Comparison of ENCODE assay signal across 8 mouse cellular contexts in genomic region chr3:87795336-87796277, GRCm38 (mm10). TPM values are rescaled to one million over a fixed set of nuclear protein-coding genes. Genes with fewer than 3 reads are reported as not detected.
DNase-seq lines count a peak whose midpoint lies in the region; ATAC-seq lines count a peak whose summit lies in the region.

No protein-coding gene starts in this region.

- intact Hi-C loops in gastrocnemius, postnatal 14 days (cut with DNase I; ENCODE audit: low total_unique reads) = no loop called here

- peak overlapping the region; percentile 55 for H3K4me2 ChIP-seq in intestine, embryonic 16.5 days (ENCODE audit: low read depth, low read length)
- peak overlapping the region; percentile 58 for H3K4me2 ChIP-seq in limb, embryonic 15.5 days
- H3K4me2 ChIP-seq in midbrain, embryonic 15.5 days = peak overlapping the region; percentile 52
- H3K4me2 ChIP-seq in stomach, embryonic 14.5 days (replicated peaks; ENCODE audit: low read depth, low read length) = peak overlapping the region; percentile 34

- H3K9ac ChIP-seq in intestine, embryonic 16.5 days (ENCODE audit: low read depth, low read length) = 0 out of 2 replicates have a peak overlapping the region, but pooled peaks have one; percentile 25
- H3K9ac ChIP-seq in limb, embryonic 15.5 days = 0 out of 2 replicates have a peak overlapping the region, but pooled peaks have one; percentile 10
- no peak overlapping the region for H3K9ac ChIP-seq in midbrain, embryonic 15.5 days
- H3K9ac ChIP-seq in stomach, embryonic 14.5 days (replicated peaks; ENCODE audit: low read depth, low read length) = no peak overlapping the region

- H3K4me3 ChIP-seq in intestine, embryonic 16.5 days (ENCODE audit: low read length) = peak overlapping the region; percentile 35
- H3K4me3 ChIP-seq in limb, embryonic 15.5 days = peak overlapping the region; percentile 37
- H3K4me3 ChIP-seq in midbrain, embryonic 15.5 days = peak overlapping the region; percentile 32
- H3K4me3 ChIP-seq in stomach, embryonic 14.5 days (ENCODE audit: low read depth, low read length) = peak overlapping the region; percentile 20

- peaks cover 78% of the 10 kb centered on the region for H3K27me3 ChIP-seq in intestine, embryonic 16.5 days (replicated peaks; ENCODE audit: control insufficient read depth, insufficient read depth, low read length)
- peaks cover 100% of the 10 kb centered on the region for H3K27me3 ChIP-seq in limb, embryonic 15.5 days
- peaks cover 83% of the 10 kb centered on the region for H3K27me3 ChIP-seq in midbrain, embryonic 15.5 days (replicated peaks)
- H3K27me3 ChIP-seq in stomach, embryonic 14.5 days (ENCODE audit: control insufficient read depth, insufficient read depth, low read length) = peaks cover 50% of the 10 kb centered on the region

- DNase-seq in 416B (ENCODE audit: low read depth) = peak; percentile 50
- DNase-seq in T-cell, adult 2 months (ENCODE audit: low spot score) = peak; percentile 46
- peak; percentile 65 for DNase-seq in gastrocnemius, postnatal 14 days

- no peak overlapping the region for H3K27ac ChIP-seq in intestine, embryonic 16.5 days (ENCODE audit: low read length)
- H3K27ac ChIP-seq in limb, embryonic 15.5 days = no peak overlapping the region
- H3K27ac ChIP-seq in midbrain, embryonic 15.5 days = no peak overlapping the region
- no peak overlapping the region for H3K27ac ChIP-seq in stomach, embryonic 14.5 days (ENCODE audit: low read length)

- WGBS in intestine, embryonic 16.5 days = 14% methylated on average over 33 of the region's 33 CpGs
- 17% methylated on average over 33 of the region's 33 CpGs for WGBS in limb, embryonic 15.5 days
- 13% methylated on average over 33 of the region's 33 CpGs for WGBS in midbrain, embryonic 15.5 days
- 16% methylated on average over 33 of the region's 33 CpGs for WGBS in stomach, embryonic 14.5 days

- ATAC-seq in common myeloid progenitor, adult 5-6 weeks (replicated peaks; ENCODE audit: low read depth, poor library complexity, severe bottlenecking) = peak; percentile 54
- ATAC-seq in intestine, embryonic 16.5 days = peak; percentile 49
- no peak for ATAC-seq in limb, embryonic 15.5 days (ENCODE audit: insufficient number of reproducible peaks, low FRiP score, low TSS enrichment, low read depth)
- no peak for ATAC-seq in midbrain, embryonic 15.5 days (replicated peaks)
- no peak for ATAC-seq in stomach, embryonic 14.5 days (ENCODE audit: insufficient number of reproducible peaks, insufficient read depth, low FRiP score, low read depth)

- H3K9me3 ChIP-seq in intestine, embryonic 16.5 days (ENCODE audit: control insufficient read depth, low read length) = no peaks in the 10 kb centered on the region
- no peaks in the 10 kb centered on the region for H3K9me3 ChIP-seq in limb, embryonic 15.5 days
- H3K9me3 ChIP-seq in midbrain, embryonic 15.5 days = no peaks in the 10 kb centered on the region
- no peaks in the 10 kb centered on the region for H3K9me3 ChIP-seq in stomach, embryonic 14.5 days (ENCODE audit: control insufficient read depth, low read depth, low read length)

- peaks cover 20% of the 10 kb centered on the region for H3K4me1 ChIP-seq in intestine, embryonic 16.5 days (ENCODE audit: control insufficient read depth, insufficient read depth, low read length)
- peaks cover 33% of the 10 kb centered on the region for H3K4me1 ChIP-seq in limb, embryonic 15.5 days
- peaks cover 29% of the 10 kb centered on the region for H3K4me1 ChIP-seq in midbrain, embryonic 15.5 days
- H3K4me1 ChIP-seq in stomach, embryonic 14.5 days (ENCODE audit: control insufficient read depth, insufficient read depth, low read length) = peaks cover 3% of the 10 kb centered on the region; the same call in 1 of the 2 replicates

- no peaks in the 10 kb centered on the region for H3K36me3 ChIP-seq in intestine, embryonic 16.5 days (ENCODE audit: control insufficient read depth, insufficient read depth, low read length)
- no peaks in the 10 kb centered on the region for H3K36me3 ChIP-seq in limb, embryonic 15.5 days
- H3K36me3 ChIP-seq in midbrain, embryonic 15.5 days (replicated peaks) = no peaks in the 10 kb centered on the region
- H3K36me3 ChIP-seq in stomach, embryonic 14.5 days (ENCODE audit: control insufficient read depth, insufficient read depth, low read length) = no peaks in the 10 kb centered on the region

RNA-seq across cellular contexts. Expression of gene Ntrk1, which starts 0.6 kb away (rescaled TPM):
- total RNA-seq in common myeloid progenitor, adult 5-6 weeks (2017) = not detected in 2 replicates
- not detected for total RNA-seq in gastrocnemius, postnatal 14 days (2021)
- polyA plus RNA-seq in intestine, embryonic 16.5 days (2015; fragmentation: Nextera tagmentation; extraction: Ambion mirVana) = 1.4 and 1.6 TPM in 2 replicates
- 0.48 and 0.76 TPM in 2 replicates for polyA plus RNA-seq in limb, embryonic 15.5 days (2015; fragmentation: Nextera tagmentation; extraction: Ambion mirVana)
- 1.0 and 1.6 TPM in 2 replicates for polyA plus RNA-seq in midbrain, embryonic 15.5 days (2015; fragmentation: Nextera tagmentation; extraction: Ambion mirVana)
- 0.88 and 0.97 TPM in 2 replicates for polyA plus RNA-seq in stomach, embryonic 14.5 days (2014; fragmentation: Nextera tagmentation; extraction: Ambion mirVana)

RNA-seq across cellular contexts. Expression of gene Insrr, which starts 1.1 kb away (rescaled TPM):
- total RNA-seq in common myeloid progenitor, adult 5-6 weeks (2017) = not detected in 2 replicates
- under 1 TPM; 0.25 to 0.35 TPM for total RNA-seq in gastrocnemius, postnatal 14 days (2021)
- 0.27 and 0.39 TPM in 2 replicates for polyA plus RNA-seq in intestine, embryonic 16.5 days (2015; fragmentation: Nextera tagmentation; extraction: Ambion mirVana)
- polyA plus RNA-seq in limb, embryonic 15.5 days (2015; fragmentation: Nextera tagmentation; extraction: Ambion mirVana) = 0.19 and 0.36 TPM in 2 replicates
- 0.66 and 0.69 TPM in 2 replicates for polyA plus RNA-seq in midbrain, embryonic 15.5 days (2015; fragmentation: Nextera tagmentation; extraction: Ambion mirVana)
- polyA plus RNA-seq in stomach, embryonic 14.5 days (2014; fragmentation: Nextera tagmentation; extraction: Ambion mirVana) = 0.20 and 0.55 TPM in 2 replicates

RNA-seq across cellular contexts. Expression of gene Pear1, which starts 28.5 kb away (rescaled TPM):
- 6.8 and 9.6 TPM in 2 replicates for total RNA-seq in common myeloid progenitor, adult 5-6 weeks (2017)
- total RNA-seq in gastrocnemius, postnatal 14 days (2021) = 10 to 100 TPM; 14.4 to 17.9 TPM
- 22.2 and 22.5 TPM in 2 replicates for polyA plus RNA-seq in intestine, embryonic 16.5 days (2015; fragmentation: Nextera tagmentation; extraction: Ambion mirVana)
- polyA plus RNA-seq in limb, embryonic 15.5 days (2015; fragmentation: Nextera tagmentation; extraction: Ambion mirVana) = 24.6 and 25.7 TPM in 2 replicates
- 8.6 and 9.8 TPM in 2 replicates for polyA plus RNA-seq in midbrain, embryonic 15.5 days (2015; fragmentation: Nextera tagmentation; extraction: Ambion mirVana)
- polyA plus RNA-seq in stomach, embryonic 14.5 days (2014; fragmentation: Nextera tagmentation; extraction: Ambion mirVana) = 25.4 and 28.3 TPM in 2 replicates

RNA-seq across cellular contexts. Expression of gene Lrrc71, which starts 47.2 kb away (rescaled TPM):
- total RNA-seq in common myeloid progenitor, adult 5-6 weeks (2017) = 0.23 TPM in 1 of 2 replicates, not detected in the other
- total RNA-seq in gastrocnemius, postnatal 14 days (2021) = under 1 TPM; 0.04 to 0.53 TPM
- polyA plus RNA-seq in intestine, embryonic 16.5 days (2015; fragmentation: Nextera tagmentation; extraction: Ambion mirVana) = 0.39 and 0.58 TPM in 2 replicates
- 0.36 and 0.59 TPM in 2 replicates for polyA plus RNA-seq in limb, embryonic 15.5 days (2015; fragmentation: Nextera tagmentation; extraction: Ambion mirVana)
- polyA plus RNA-seq in midbrain, embryonic 15.5 days (2015; fragmentation: Nextera tagmentation; extraction: Ambion mirVana) = 0.84 and 0.89 TPM in 2 replicates
- 0.69 and 1.2 TPM in 2 replicates for polyA plus RNA-seq in stomach, embryonic 14.5 days (2014; fragmentation: Nextera tagmentation; extraction: Ambion mirVana)

RNA-seq across cellular contexts. Expression of gene Sh2d2a, which starts 50.9 kb away (rescaled TPM):
- total RNA-seq in common myeloid progenitor, adult 5-6 weeks (2017) = 0.59 TPM in 1 of 2 replicates, not detected in the other
- under 1 TPM in 1 of 2 experiments, not detected in 1; 0.06 TPM for total RNA-seq in gastrocnemius, postnatal 14 days (2021)
- polyA plus RNA-seq in intestine, embryonic 16.5 days (2015; fragmentation: Nextera tagmentation; extraction: Ambion mirVana) = 0.36 and 0.37 TPM in 2 replicates
- 0.05 TPM in 1 of 2 replicates, not detected in the other for polyA plus RNA-seq in limb, embryonic 15.5 days (2015; fragmentation: Nextera tagmentation; extraction: Ambion mirVana)
- not detected in 2 replicates for polyA plus RNA-seq in midbrain, embryonic 15.5 days (2015; fragmentation: Nextera tagmentation; extraction: Ambion mirVana)
- polyA plus RNA-seq in stomach, embryonic 14.5 days (2014; fragmentation: Nextera tagmentation; extraction: Ambion mirVana) = 0.17 TPM in 1 of 2 replicates, not detected in the other

Comparison
In these comparisons a context has a peak if more than half of its experiments do, and no peak if none do; other contexts are left out.
1. ATAC-seq: peak in common myeloid progenitor, adult 5-6 weeks (single experiment) and intestine, embryonic 16.5 days (single experiment); none in limb, embryonic 15.5 days (single experiment), midbrain, embryonic 15.5 days (single experiment) and stomach, embryonic 14.5 days (single experiment).
2. H3K9ac ChIP-seq: peak in intestine, embryonic 16.5 days (single experiment) and limb, embryonic 15.5 days (single experiment); none in midbrain, embryonic 15.5 days (single experiment) and stomach, embryonic 14.5 days (single experiment).
3. Peak in every context shown above with its lines, with median percentiles within 50 percentile points of each other: DNase-seq, H3K4me2 ChIP-seq and H3K4me3 ChIP-seq.